Mouse (Mus musculus) myocyte (in vitro differentiated cells): ENCODE results near the gene Adipor2.

Source experiments
- CEBPB ChIP-seq: IDR thresholded peaks from 2 replicates; pipeline ENCODE4 v1.6.1; 2011; ENCODE audit warnings: mild to moderate bottlenecking, moderate library complexity; ENCODE audit not compliant: poor library complexity, insufficient read depth, severe bottlenecking
- E2F4 ChIP-seq: IDR thresholded peaks from one replicate; pipeline ENCODE4 v1.6.1; 2011; ENCODE audit warnings: mild to moderate bottlenecking, control low read depth, moderate library complexity; ENCODE audit not compliant: insufficient read depth
- MAX ChIP-seq: IDR thresholded peaks from one replicate; pipeline ENCODE4 v1.6.1; 2011; ENCODE audit warnings: low read depth, mild to moderate bottlenecking, control low read depth
- MYOD1 ChIP-seq, 3 experiments: IDR thresholded peaks; one replicate each; pipeline ENCODE4 v1.6.1; 2011; ENCODE audit warnings: control low read depth in 2 of 3, low read depth in 2 of 3, mild to moderate bottlenecking in 2 of 3, moderate library complexity in 1 of 3; ENCODE audit not compliant: insufficient read length in 2 of 3, control insufficient read depth in 1 of 3
- POLR2A ChIP-seq: IDR thresholded peaks from one replicate; pipeline ENCODE4 v1.6.1; 2011; ENCODE audit warnings: low read depth, mild to moderate bottlenecking, control low read depth, moderate library complexity; ENCODE audit not compliant: insufficient read length
- POLR2AphosphoS2 ChIP-seq: IDR thresholded peaks from one replicate; pipeline ENCODE4 v1.6.1; 2011; ENCODE audit warnings: low read depth, control low read depth; ENCODE audit not compliant: insufficient read length
- REST ChIP-seq: IDR thresholded peaks from one replicate; pipeline ENCODE4 v1.6.1; 2011; ENCODE audit warnings: mild to moderate bottlenecking, control low read depth, moderate library complexity; ENCODE audit not compliant: insufficient read depth, insufficient read length
- SRF ChIP-seq: IDR thresholded peaks from one replicate; pipeline ENCODE4 v1.6.1; 2011; ENCODE audit warnings: low read depth; ENCODE audit not compliant: control insufficient read depth, insufficient read length
- TCF12 ChIP-seq: IDR thresholded peaks from one replicate; pipeline ENCODE4 v1.6.1; 2011; ENCODE audit warnings: mild to moderate bottlenecking, control low read depth; ENCODE audit not compliant: poor library complexity, insufficient read depth, severe bottlenecking

DNA sequence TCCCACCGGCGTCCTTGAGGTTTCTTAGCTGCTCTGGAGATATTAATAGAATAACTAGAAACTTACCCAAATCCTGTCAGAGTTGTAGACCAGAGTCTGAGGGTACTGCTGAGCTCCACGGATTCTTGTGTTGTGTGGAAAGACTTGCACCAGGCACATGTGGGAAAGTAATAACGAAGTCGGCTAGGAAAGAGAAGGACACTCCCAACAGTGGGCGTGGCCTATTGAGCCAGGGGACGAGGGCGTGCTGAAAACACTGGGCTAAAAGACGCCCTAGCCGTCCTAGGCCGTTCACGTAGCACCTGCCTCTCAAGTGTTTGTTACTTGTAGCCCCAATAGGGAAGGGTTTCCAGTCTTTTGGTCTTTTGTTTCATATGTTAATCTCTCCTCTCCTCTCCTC, at the start of gene Adipor2:
- TF ChIP-seq TCF12, result no peak
- no peak for TF ChIP-seq POLR2A
- TF ChIP-seq CEBPB, result no peak
- TF ChIP-seq MAX, result no peak
- no peak for TF ChIP-seq MYOD1 (IDR thresholded peaks at IDR 0.05; ENCODE audit: control insufficient read depth in 1 of 3, insufficient read length in 2 of 3, low read depth in 2 of 3)
- TF ChIP-seq E2F4, result no peak
- no peak for TF ChIP-seq POLR2AphosphoS2
- no peak for TF ChIP-seq SRF
- TF ChIP-seq REST, result no peak
